Mouse (Mus musculus) layer of hippocampus, adult 8-10 months (tissue): ENCODE results near the gene Snx32. TPM values are rescaled to one million over a fixed set of nuclear protein-coding genes. Genes with fewer than 3 reads are reported as not detected.
A peak's percentile ranks its signal among the peaks of the same experiment; 100 is the strongest.

ENCODE experiments used
- DNase-seq, 2 experiments: peaks; one replicate each; pipeline ENCODE4 v3.0.0; 2022; ENCODE audit warnings: low spot score in 2 of 2
- total RNA-seq, 4 experiments: library from RNA; stranded (reverse); gene quantifications; 2 replicates each; pipeline ENCODE4 v1.2.4; 2022

Snx32 gene
- total RNA-seq, result 10 to 100 TPM; 86.8 to 95.2 (median 88.6) TPM

- DNase-seq, result peak; percentile 99
Observed at GRCm38 (mm10) chr19:5510031-5511026, at the start of gene Snx32. TSS of gene Snx32 (minus strand) at chr19:5510538.

DNA sequence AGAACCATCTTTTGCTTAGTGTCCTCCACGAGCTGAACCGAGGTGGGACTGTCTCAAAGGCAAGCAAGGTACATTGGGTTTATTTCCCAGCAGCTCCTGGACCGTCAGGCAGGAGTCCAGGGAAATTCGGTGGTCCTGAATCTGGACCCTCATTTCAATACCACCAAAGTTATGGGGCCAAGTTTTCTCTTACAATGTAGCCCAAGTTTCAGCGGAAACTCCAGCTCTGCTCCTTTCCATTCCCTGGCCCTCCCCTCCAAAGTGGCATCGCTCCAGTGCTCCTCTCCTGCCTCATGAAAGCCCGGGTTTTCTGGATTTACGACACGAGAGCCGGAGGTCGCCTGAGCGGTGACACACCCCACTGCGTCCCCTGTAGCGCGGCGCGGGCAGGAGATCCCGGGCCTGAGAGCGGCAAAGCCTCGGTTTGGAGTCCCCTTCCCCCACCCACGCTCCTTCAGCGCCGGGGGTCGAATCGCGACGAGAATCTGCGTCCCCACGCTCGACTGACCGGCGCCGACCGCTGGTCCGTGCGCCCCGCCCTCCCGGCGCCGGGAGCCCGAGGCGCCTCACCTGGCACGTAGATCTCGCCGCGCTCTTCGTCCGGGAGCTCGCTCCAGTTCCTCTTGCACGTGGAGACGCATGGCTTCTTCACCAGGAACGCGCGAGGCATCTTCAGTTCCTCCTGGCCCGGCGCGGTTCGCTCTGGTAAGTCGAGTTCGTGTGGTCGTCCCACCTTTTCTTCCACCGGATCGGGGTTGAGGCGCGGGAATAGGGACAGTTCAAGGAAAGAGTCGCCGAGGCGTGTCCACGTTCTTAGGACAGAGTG, 49.5 kb upstream of the Snx32 start:
- no peak for DNase-seq

- no peak for DNase-seq
Observed at GRCm38 (mm10) chr19:5559229-5559628, 48.9 kb upstream of the Snx32 start.

DNA sequence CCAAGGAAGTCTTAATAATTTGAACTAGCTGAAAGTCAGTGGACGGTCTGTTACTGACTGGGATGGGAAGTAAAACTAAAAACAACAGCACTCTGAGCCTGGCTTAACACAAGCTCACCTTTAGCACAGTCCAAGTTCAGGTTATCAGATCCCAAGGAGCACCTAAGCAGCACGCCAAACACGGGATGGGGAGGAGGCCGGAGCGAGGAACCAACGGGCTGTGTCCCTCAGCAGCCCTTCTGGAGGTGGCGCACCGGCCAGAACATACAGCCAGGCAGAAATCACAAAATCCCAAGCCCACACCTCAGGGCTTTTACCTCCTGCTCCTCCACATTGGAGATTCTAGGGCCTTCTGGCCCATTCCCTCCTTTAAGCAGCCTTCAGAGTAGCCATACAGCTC, 48.4 kb upstream of the Snx32 start:
- no peak for DNase-seq

- no peak for DNase-seq
Observed at GRCm38 (mm10) chr19:5558169-5558568, 47.8 kb upstream of the Snx32 start.

DNA sequence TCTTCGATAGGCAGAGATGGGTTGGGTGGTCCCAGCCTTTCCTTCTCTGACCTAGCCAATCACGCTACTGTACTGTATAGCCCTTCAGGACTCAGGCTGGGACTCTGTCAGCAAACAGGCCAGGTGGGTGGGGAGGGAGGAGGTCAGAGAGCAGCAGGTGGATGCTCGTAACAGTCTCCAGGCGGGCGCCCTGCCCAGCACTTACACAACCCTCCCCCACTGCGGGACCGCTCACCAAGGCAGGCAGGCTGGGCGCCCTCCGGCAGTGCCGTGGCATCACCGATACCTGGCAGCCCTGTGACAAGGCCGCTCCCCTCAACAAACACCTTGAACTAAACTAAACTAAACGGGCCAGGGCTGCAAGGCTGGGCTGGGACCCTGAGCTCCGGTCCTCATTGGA, 43.9 kb upstream of the Snx32 start:
- no peak for DNase-seq

DNA sequence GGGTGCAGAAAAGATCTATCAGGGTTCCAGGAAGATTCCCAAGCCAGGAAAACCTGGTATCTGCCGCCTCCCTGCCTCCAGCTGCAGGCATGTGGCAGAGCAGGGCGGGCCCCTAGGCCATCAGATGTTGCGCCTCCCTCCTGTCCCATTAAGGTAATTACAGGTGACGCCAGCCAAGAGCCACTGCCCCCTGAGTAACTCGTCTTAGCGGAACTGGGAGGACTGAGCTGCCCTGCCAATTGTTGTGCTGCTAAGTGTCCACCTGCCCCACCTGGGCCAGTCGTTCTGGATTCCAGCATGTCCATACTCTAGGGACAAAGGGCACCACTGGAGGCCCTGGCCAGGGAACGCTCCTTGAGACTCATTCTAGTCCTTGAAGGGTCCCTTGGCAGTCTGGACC, 43.5 kb upstream of the Snx32 start:
- no peak for DNase-seq

DNA sequence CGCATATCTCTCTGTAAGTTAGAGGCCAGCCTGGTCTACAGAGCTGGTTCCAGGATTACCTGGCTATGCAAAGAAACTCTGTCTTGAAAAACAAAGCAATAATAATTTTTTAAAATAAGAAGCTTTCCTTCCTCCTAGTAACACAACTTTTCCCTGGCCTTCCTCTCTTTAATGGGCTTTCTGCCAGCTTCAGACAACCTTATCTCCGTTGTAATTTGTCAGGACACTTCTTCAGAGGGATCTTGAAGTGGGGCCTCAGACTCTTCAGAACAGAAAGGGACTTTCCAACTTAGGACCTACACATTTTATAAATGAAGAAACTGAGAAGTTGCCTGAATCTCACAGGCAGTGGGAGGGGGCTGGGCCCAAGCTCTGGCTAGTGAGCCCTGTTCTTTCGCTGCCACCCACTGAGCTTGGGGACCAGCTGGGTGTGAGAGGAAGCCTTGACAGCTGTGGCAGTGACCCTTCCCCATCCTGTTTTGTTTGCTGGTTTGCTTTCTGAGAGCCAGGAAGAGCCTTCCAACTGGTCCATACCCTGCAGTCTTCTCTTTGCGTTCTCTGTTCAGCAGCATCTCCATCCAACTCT, 37.2 kb upstream of the Snx32 start:
- DNase-seq, result no peak

DNA sequence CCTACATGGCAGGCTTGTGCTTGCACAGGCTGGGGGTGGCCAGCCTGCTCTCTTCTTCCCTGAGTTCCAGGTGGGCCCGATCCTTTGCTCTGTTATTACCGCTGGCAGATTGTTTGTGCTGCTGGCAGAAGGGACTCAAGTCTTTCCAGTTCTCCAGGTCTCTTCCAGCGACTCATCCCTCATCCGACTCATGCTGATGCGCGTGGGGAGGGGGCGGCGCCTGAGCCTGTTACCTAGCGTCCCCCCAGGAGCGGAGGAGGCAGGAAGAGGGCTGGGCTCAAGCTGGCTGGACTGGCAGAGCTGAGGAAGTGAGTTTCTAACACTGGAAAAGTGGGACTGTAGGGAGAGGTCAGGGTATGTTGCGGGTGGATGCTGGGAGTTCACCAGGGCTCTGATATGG, 33.7 kb upstream of the Snx32 start:
- no peak for DNase-seq

DNA sequence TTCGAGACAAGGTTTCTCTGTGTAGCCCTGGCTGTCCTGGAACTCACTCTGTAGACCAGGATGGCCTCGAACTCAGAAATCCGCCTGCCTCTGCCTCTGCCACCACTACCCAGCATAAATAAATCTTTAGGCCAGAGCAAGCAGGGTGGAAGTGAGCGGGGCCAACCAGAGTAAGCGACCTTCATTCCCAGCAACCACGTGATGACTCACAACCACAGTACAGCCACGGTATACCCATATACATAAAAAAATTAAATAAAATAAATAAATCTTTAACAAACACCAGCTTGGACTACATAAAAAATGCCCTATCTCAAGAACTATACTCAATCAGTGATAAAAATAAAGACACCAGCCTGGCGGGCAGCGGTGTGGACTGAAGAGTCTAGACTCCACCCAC, 33.0 kb upstream of the Snx32 start:
- no peak for DNase-seq

DNA sequence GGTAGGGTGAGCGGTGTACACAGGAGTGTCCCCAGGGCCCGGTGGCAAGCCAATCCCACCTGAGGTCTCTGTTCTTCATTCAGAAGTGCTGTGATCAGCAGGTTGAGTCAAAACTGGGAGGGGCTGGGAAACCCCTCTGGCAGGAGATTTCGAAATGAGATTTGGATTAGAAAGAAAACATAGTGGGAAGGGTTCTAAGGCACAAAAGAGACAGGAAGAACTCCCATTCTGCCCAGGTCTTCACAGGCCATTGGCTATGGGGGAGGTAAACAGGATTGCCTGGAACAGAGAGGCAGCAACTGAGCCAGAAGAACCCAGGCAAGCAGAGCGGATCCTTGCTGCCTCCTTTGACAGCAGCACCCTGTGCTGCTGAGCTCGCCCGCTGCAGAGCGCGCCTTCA, 28.4 kb upstream of the Snx32 start:
- DNase-seq, result no peak

DNA sequence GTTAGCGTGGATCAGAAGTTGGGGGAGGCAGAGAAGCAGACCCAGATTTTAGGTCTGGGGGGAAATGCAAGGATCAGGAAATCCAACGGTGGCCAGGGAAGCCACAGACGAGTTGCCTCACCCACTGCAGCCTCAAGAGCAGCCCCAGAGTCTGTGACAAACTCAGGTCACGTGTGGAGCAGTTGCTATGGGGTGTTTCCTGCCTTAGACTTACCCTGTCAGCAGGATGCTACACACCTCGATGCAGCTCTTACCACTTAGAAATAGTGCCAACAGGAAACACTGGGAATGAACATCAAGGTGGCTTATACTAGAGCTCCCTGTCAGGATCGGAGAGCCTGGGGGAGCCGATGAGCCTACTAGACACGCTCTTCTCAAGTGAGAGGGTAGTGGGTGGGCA, 22.2 kb upstream of the Snx32 start:
- DNase-seq, result no peak

- DNase-seq, result no peak
Observed at GRCm38 (mm10) chr19:5530138-5530524, 19.8 kb upstream of the Snx32 start.

DNA sequence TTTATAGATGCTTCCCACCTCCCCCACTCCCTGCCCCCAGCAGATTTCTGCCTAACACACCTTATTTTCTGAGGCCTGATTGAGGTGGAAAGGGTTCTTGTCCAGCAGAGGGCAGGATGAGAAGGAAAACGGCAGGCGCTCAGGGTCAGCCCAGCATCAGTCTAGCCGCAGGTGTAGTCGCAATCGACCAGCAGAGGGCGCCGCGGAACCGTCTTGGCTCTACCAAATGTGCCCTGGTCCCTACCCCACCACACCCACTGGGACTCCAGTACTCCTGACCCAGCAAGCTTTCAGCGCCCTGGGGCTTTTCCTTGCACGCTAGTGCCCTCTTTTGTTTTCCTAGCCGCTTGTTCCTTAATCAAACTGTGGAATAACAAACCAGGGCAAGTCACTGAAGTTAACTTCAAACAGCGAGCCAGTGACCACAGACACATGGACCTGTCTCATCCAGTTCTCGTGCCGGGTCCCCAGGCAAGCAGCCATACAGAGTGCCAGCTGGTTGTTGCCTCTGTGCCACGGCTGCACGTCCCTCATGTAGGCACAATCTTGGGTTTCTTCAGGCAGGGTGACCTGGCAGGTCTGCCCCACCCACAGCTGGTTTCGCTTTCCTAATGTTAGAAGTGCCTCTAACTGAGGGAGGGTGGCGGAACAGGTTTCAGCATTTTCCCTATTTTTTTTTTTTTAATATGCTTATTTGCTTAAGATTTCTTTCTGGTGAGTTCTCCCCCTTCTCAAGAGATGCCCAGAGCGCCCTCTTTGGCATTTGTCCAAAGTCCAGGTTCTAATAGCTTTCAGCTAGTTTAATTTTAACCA, 19.2 kb upstream of the Snx32 start:
- DNase-seq, result peak; percentile 83 to 93

GRCm38 (mm10) chr19:5525204-5525603, 14.9 kb upstream of the Snx32 start:
- DNase-seq, result no peak

DNA sequence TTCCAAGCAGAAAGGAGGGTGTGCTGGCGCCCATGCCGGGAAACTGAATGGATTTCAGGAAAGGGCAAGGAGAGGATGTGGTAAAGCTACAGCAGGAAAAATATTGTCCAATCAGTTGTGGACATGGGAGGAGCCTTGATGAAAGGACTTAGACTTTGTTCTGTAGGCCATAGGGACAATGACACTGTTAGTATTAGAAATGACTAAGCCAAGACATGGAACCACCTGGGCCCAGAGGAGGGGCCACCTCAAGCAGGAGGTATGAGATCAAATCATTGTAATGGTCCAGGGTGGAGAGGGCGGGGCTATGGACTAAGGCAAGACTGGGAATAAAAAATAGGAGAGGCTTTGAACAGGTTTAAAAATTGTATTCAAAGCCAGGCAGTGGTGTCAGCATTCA, 8.4 kb upstream of the Snx32 start:
- no peak for DNase-seq

- DNase-seq, result no peak
Observed at GRCm38 (mm10) chr19:5516906-5517505, 6.7 kb upstream of the Snx32 start.

DNA sequence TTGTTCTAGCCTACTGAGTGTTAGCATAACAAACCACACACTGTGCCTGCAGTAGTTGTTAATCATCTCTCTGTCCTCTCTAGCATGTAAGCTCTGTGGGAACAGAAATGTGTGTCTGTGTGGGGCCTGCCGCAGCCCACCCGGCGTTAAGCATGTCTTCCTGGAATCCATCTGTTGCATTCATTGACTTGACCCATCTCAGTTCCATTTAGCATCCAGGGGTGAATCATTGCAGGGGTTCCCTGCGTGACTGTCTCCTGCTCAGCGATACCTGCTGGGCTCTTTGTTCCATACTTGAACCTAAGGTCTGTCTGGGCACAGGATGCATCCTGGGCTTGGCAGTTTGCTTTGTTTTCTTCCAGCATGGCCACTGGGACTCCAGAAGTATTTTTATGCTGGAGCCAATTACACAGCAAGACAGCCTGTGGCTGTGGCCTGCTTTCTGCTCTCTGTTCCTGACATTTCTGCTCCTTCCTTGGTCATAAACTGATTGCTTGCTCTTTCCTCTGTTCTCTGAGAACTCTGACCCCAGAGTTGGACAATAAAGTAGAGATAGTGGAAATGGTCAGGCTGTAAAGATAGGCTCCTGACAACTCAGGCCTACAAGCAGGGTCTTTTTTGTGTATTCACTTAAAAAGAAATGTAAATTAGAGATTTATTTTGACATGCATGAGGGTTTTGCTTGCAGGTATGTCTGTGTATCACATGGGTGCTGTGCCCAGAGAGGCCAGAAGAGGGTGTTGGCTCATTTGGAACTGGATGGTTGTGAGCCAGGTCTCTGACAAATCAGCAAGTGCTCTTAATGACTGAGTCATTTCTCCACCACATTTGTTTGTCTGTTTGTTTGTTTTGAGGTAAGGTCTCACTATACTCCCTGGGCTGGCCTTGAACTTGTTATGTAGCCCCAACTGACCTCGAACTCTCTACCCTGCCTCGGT, 5.8 kb upstream of the Snx32 start:
- DNase-seq, result no peak

DNA sequence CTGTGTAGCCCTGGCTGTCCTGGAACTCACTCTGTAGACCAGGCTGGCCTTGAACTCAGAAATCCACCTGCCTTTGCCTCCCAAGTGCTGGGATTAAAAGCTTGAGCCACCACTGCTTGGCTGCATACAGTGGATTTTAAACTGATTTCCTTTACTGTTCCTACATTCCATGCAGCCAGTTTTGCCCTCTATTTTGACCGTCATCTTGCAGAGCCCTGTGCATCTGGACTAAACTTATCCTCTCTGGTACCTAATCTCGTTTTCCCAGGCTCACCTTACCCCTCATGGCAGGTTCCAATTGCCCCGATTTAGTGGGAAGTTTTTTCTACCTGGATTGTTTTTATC, 2.6 kb upstream of the Snx32 start:
- no peak for DNase-seq
